Mouse (Mus musculus): ENCODE results near the gene Kif2a.

Kif2a gene

GRCm38 (mm10) chr13:107021461-107022265 lies at the start of gene Kif2a:
TSS of gene Kif2a (minus strand) at chr13:107022126.
- peak; percentile 41 to 48 for DNase-seq (ENCODE audit: low spot score in 2 of 2)

- no peak for DNase-seq (ENCODE audit: low spot score in 2 of 2)
Observed at GRCm38 (mm10) chr13:107069061-107069460, 47.1 kb upstream of the Kif2a start.

GRCm38 (mm10) chr13:107065098-107065855 lies 43.4 kb upstream of the Kif2a start:
- no peak for DNase-seq (ENCODE audit: low spot score in 2 of 2)

GRCm38 (mm10) chr13:107064263-107064662 lies 42.3 kb upstream of the Kif2a start:
- DNase-seq (ENCODE audit: low spot score in 2 of 2) = no peak

GRCm38 (mm10) chr13:107063115-107063807 lies 41.3 kb upstream of the Kif2a start:
- DNase-seq (ENCODE audit: low spot score in 2 of 2) = no peak

GRCm38 (mm10) chr13:107060098-107060497 lies 38.2 kb upstream of the Kif2a start:
- no peak for DNase-seq (ENCODE audit: low spot score in 2 of 2)

- DNase-seq (ENCODE audit: low spot score in 2 of 2) = peak; percentile 55 to 60
Observed at GRCm38 (mm10) chr13:107059460-107059859, 37.5 kb upstream of the Kif2a start.

- DNase-seq (ENCODE audit: low spot score in 2 of 2) = peak; percentile 65 to 79
Observed at GRCm38 (mm10) chr13:107056318-107056717, 34.4 kb upstream of the Kif2a start.

- no peak for DNase-seq (ENCODE audit: low spot score in 2 of 2)
Observed at GRCm38 (mm10) chr13:107054496-107054895, 32.6 kb upstream of the Kif2a start.

- DNase-seq (ENCODE audit: low spot score in 2 of 2) = no peak
Observed at GRCm38 (mm10) chr13:107051342-107051741, 29.4 kb upstream of the Kif2a start.

GRCm38 (mm10) chr13:107044229-107044628 lies 22.3 kb upstream of the Kif2a start:
- DNase-seq (ENCODE audit: low spot score in 2 of 2) = no peak

- DNase-seq (ENCODE audit: low spot score in 2 of 2) = no peak
Observed at GRCm38 (mm10) chr13:107042551-107042950, 20.6 kb upstream of the Kif2a start.

- no peak for DNase-seq (ENCODE audit: low spot score in 2 of 2)
Observed at GRCm38 (mm10) chr13:107039493-107039892, 17.6 kb upstream of the Kif2a start.

- no peak for DNase-seq (ENCODE audit: low spot score in 2 of 2)
Observed at GRCm38 (mm10) chr13:107038346-107038745, 16.4 kb upstream of the Kif2a start.

- no peak for DNase-seq (ENCODE audit: low spot score in 2 of 2)
Observed at GRCm38 (mm10) chr13:107035511-107036113, 13.7 kb upstream of the Kif2a start.

GRCm38 (mm10) chr13:107035078-107035477 lies 13.2 kb upstream of the Kif2a start:
- DNase-seq (ENCODE audit: low spot score in 2 of 2) = no peak

- DNase-seq (ENCODE audit: low spot score in 2 of 2) = no peak
Observed at GRCm38 (mm10) chr13:107034028-107034920, 12.3 kb upstream of the Kif2a start.

GRCm38 (mm10) chr13:107031228-107031627 lies 9.3 kb upstream of the Kif2a start:
- DNase-seq (ENCODE audit: low spot score in 2 of 2) = no peak

- no peak for DNase-seq (ENCODE audit: low spot score in 2 of 2)
Observed at GRCm38 (mm10) chr13:107027218-107027617, 5.3 kb upstream of the Kif2a start.

- DNase-seq (ENCODE audit: low spot score in 2 of 2) = no peak
Observed at GRCm38 (mm10) chr13:107025663-107026062, 3.7 kb upstream of the Kif2a start.
